Mouse (Mus musculus) ES-E14 (cell line): Measurements from ENCODE around the gene Slc25a23.

ENCODE experiments used
- CHD2 ChIP-seq: IDR thresholded peaks from 2 replicates; pipeline ENCODE4 v1.6.1; 2014; ENCODE audit warnings: mild to moderate bottlenecking, low read depth, low read length, inconsistent platforms
- HCFC1 ChIP-seq: IDR thresholded peaks from 2 replicates; pipeline ENCODE4 v1.6.1; 2012; ENCODE audit warnings: low read length, inconsistent platforms, borderline replicate concordance; ENCODE audit not compliant: insufficient read depth
- MAFK ChIP-seq: IDR thresholded peaks from 2 replicates; pipeline ENCODE4 v1.6.1; 2014; ENCODE audit warnings: mild to moderate bottlenecking, low read depth, low read length, inconsistent platforms; ENCODE audit not compliant: insufficient read depth

DNA sequence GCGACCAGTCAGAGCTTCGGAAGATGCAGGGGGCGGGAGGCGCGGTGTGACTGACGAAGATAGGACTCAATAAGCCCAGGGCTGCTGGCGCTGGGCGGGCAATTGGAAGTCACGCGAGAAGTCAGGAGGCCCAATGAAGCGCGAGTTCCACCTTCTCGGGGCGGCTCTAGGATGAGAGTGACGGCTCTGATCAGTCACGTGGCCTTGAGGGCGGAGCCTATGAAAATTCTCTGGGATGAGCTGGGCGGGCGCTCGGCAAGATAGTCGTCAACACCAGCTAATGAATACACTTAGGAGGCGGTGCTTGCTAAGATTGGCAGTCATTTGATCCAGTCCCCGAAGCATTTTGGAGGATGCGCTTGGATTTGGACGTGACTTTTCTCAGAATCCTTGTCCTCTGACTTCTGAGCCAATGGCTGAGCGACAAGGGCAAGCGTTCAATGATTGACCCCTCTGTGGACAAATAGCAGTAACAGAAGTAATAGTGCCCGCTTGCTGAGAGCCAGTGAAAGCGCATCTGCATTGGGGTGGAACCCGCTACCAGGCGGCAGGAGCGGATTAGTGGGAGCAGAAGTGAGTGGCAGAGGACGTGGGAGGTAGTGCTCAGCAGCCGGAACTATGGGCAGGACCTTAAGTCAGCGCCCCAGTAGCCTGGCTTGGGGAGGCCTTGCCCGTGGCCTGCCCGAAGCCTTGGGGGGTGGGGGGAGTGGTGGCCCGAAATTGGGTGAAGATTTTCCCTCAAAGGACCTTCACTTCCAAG is 27.8 kb downstream of the Slc25a23 start:
- TF ChIP-seq MAFK = no peak
- peak; percentile 55; the same call in 1 of the 2 replicates for TF ChIP-seq HCFC1
- TF ChIP-seq CHD2 = peak; percentile 97
